Mouse (Mus musculus) ovary, adult 18-20 months (tissue): ENCODE data around the gene Gm28051.

Experiments
- DNase-seq: peaks from one replicate; pipeline ENCODE4 v3.0.0; 2022; ENCODE audit warnings: low spot score, mixed read lengths

The Gm28051 gene

GRCm38 (mm10) chr12:102757689-102758402 lies at the start of gene Gm28051, which contains the start of the genes Gon7 and Ubr7:
TSS of gene Gm28051 (minus strand) at chr12:102757765.
TSS of gene Gon7 (minus strand) at chr12:102757803.
TSS of gene Ubr7 (plus strand) at chr12:102757967.
- DNase-seq = peak; percentile 94

GRCm38 (mm10) chr12:102799528-102799927 lies 42.0 kb upstream of the Gm28051 start:
- no peak for DNase-seq

GRCm38 (mm10) chr12:102787927-102788326 lies 30.4 kb upstream of the Gm28051 start:
- DNase-seq = no peak

- no peak for DNase-seq
Observed at GRCm38 (mm10) chr12:102785593-102785985, 28.0 kb upstream of the Gm28051 start.

- no peak for DNase-seq
Observed at GRCm38 (mm10) chr12:102784899-102785592, 27.5 kb upstream of the Gm28051 start.

- DNase-seq = no peak
Observed at GRCm38 (mm10) chr12:102782841-102783240, 25.3 kb upstream of the Gm28051 start.

GRCm38 (mm10) chr12:102779452-102779851 lies 21.9 kb upstream of the Gm28051 start:
- DNase-seq = no peak

GRCm38 (mm10) chr12:102778151-102778550 lies 20.6 kb upstream of the Gm28051 start:
- no peak for DNase-seq

GRCm38 (mm10) chr12:102776035-102776434 lies 18.5 kb upstream of the Gm28051 start:
- no peak for DNase-seq

- no peak for DNase-seq
Observed at GRCm38 (mm10) chr12:102772676-102773075, 15.1 kb upstream of the Gm28051 start.

GRCm38 (mm10) chr12:102771601-102772000 lies 14.0 kb upstream of the Gm28051 start:
- no peak for DNase-seq

- no peak for DNase-seq
Observed at GRCm38 (mm10) chr12:102769000-102769399, 11.4 kb upstream of the Gm28051 start.

- DNase-seq = peak; percentile 44
Observed at GRCm38 (mm10) chr12:102763696-102764095, 6.1 kb upstream of the Gm28051 start.

- no peak for DNase-seq
Observed at GRCm38 (mm10) chr12:102761668-102762067, 4.1 kb upstream of the Gm28051 start.

- no peak for DNase-seq
Observed at GRCm38 (mm10) chr12:102758936-102759335, 1.4 kb upstream of the Gm28051 start.

GRCm38 (mm10) chr12:102758403-102758756 lies 815 bp upstream of the Gm28051 start, which contains the start of gene Gm20604:
TSS of gene Gm20604 (minus strand) at chr12:102758672.
- no peak for DNase-seq

GRCm38 (mm10) chr12:102757055-102757688 lies 393 bp downstream of the Gm28051 start:
- DNase-seq = no peak

GRCm38 (mm10) chr12:102756304-102756703 lies 1.3 kb downstream of the Gm28051 start:
- DNase-seq = no peak

- no peak for DNase-seq
Observed at GRCm38 (mm10) chr12:102748256-102748655, 9.3 kb downstream of the Gm28051 start.

GRCm38 (mm10) chr12:102744839-102745238 lies 12.7 kb downstream of the Gm28051 start:
- no peak for DNase-seq

GRCm38 (mm10) chr12:102743589-102744574 lies 13.7 kb downstream of the Gm28051 start, which contains the start of the genes Moap1 and Tmem251:
TSS of gene Moap1 (minus strand) at chr12:102743661.
TSS of gene Tmem251 (plus strand) at chr12:102743762.
- DNase-seq = peak; percentile 79
